Mouse (Mus musculus) left cerebral cortex, postnatal 25 days (tissue): ENCODE data around the gene Gm10563. TPM values are rescaled to one million over a fixed set of nuclear protein-coding genes. Genes with fewer than 3 reads are reported as not detected.

Experiments used
- DNase-seq, 2 experiments: peaks; one replicate each; pipeline ENCODE4 v3.0.0; 2022; ENCODE audit warnings: low spot score in 2 of 2, mixed read lengths in 1 of 2
- intact Hi-C: fragments of 180-260 bp; cut with DNase I; formaldehyde crosslinking; loops from one replicate; pipeline ENCODE4 v1.15.1; 2025
- total RNA-seq, 2 experiments: library from RNA; stranded (reverse); gene quantifications; 2 replicates each; pipeline ENCODE4 v1.2.3; 2021

Gene Gm10563
- total RNA-seq, 2 experiments from 2014 or later: not detected

DNA sequence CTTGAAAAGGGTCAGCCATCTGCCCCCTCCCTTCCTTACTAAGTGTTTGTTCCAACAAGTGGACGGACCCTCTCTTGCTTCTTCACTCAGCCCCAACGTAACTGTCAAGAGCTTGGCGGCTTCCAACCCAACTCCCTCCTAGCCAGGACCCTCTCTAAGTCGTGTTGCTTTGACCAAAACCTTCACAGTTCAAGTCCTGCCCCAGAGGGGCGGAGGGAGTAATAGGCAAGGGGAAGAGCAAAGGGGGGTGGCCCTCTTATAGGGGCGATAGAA, 8.9 kb upstream of the Gm10563 start:
- no peak for DNase-seq
- intact Hi-C loops: no loop called here

DNA sequence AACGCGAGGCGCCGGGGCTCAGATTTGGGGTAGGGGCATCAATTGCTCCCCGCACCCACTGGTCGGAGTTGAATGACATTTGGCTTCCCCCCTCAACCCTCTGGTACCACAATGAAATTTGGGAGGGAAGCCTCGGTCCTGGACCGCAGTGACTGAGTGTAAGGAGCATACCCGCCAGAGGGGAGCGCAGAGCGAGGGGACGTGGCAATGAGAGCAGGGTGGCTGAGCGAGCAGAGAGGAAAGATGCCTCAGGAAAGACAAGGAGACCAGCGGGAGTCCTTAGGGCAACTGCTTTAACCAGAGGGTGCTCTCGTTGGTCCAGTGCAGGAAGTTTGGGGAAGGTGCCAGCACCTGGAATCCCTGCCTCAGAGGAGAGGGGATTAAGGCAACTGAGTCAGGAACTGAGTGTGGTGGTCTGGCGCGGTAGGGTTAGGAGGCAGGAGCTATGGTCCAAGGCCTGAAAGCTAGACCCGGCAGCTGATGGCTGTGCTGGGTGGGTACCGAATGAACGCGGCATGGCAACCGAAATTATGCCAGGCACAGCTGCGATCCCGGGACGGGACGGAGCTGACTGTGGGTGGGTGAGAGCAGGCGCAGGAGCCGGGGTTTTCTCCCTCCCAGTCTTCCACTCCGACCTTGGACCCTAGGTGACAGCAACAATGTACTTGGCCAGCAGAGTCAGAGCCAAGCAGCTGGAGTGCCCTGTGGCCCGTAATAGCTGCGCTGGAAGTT, 8.4 kb upstream of the Gm10563 start:
- DNase-seq: no peak
- intact Hi-C loops: no loop called here

DNA sequence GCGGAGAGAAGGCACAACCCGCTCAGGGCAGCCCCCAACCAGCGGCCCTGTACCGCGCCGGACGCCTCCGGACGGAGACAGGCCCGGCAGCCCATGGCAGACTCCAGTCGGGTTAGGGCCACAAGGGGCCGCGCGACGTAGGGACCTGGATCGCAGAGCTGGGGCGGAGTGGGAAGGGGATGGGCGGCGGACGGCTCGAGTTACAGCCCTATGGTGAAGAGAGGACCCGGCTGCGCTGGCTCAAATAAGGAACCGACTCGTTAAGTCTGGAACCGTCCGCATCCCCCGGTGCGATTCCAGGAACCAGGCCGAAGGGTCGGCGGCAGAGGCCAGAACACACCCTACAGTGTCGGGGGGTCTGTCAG, 7.9 kb upstream of the Gm10563 start, which contains the start of gene Mmp23:
TSS of gene Mmp23 (minus strand) at position 299 of the 365 bp plus-strand sequence.
- DNase-seq: no peak
- intact Hi-C loops: no loop called here

DNA sequence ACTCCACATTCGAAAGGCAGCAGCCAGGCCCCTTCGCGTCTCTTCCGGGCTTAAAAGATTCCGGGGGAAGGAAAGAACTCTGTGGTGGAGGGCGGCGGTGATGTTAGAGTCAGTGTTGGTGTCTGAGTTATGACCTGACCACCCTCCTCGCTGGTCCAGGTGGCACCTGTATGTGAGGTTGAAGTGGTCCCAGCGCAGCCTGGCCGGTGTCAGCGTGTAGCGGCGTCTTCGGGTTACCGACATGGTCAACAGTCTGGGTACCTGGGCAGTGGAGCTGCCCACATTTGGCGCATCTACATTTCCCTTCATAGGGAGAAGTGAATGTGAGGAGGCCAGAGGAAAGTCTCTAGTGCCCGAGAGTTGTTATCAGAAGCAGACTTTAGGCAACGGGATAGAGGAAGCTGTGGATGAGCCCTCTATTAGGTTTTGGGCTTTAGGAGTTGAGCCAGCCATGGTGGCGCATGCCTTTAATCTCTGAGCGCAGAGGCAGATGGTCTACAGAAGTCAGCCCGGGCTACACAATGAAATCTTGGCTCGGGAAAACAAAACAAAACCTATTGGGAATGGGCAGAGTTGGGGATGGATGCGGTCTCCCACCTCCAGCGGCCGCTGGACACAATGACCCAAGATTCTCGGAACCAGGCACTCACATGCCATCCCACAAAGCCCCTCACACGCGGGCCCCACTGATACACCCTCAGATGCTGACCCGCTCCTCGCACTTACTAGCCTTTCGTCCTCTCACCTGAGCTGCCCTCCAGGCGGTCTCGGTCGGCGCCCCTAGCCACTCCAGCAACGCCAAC, 7.3 kb upstream of the Gm10563 start:
- intact Hi-C loops: no loop called here
- no peak for DNase-seq

DNA sequence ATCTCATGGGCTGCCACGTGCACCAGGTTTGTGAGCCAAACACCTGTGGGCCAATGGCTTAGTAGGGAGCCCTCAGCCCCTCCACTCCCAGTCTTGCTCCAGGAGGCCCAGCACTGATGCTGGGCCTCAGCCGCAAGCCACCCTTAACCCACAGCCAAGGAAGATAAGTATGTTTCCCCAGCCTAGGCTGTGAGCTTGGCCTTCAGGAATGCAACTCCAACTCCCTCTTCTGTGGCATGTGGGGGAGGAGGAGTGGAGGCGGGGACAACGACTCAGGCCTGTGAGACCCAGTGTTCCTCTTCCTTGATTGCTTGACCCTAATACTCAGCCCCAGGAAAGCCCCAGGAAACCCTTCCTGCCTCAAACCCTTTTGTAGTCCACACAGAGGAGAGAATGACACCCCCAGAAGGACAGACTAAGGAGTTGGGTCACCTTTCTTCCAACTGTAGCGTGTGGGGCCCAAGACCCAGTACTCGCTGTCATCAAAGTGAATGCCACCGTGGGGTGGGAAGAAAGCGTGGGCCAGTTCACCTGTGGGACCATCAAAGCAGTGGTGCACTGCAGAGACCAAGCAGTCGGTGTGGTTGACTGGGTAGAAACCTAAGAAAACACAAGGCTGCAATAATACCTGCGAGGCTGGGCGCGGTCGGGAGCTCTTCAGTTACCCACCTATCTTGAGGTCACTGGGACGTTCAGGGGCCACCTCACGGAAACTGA, 6.5 kb upstream of the Gm10563 start:
- intact Hi-C loops: no loop called here
- DNase-seq: no peak

DNA sequence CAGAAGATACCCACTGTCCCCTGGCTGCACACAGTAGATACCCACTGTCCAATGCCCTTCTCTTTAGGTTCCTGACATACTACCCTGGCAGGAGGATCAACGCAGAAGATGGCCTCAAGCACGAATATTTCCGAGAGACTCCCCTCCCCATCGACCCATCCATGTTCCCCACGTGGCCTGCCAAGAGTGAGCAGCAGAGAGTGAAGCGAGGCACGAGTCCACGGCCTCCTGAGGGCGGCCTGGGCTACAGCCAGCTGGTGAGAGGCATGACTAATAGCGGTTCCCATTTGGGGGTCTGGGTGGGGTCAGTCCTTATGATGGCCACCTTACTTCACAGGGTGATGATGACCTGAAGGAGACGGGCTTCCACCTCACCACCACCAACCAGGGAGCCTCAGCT, 4.1 kb upstream of the Gm10563 start:
- DNase-seq: no peak
- intact Hi-C loops: no loop called here

DNA sequence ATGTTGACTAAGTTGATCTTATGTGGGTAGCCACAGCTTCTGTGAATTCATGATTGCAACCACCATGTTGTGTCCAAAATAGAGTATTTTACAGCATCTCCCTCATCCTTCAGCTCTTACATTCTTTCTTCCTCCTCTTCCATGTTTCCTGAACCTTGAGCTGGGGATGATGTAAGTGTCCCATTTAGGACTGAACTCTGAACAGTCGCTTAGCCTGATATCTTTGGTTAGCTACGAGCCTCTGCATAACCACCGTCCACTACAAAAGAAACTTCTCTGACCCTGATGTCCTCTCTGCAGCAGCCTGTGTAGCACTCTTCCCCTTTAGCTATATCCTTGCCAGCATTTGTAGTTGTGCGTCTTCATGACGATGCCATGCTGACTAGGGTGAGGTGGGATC, 513 bp upstream of the Gm10563 start:
- no peak for DNase-seq
- intact Hi-C loops: no loop called here

DNA sequence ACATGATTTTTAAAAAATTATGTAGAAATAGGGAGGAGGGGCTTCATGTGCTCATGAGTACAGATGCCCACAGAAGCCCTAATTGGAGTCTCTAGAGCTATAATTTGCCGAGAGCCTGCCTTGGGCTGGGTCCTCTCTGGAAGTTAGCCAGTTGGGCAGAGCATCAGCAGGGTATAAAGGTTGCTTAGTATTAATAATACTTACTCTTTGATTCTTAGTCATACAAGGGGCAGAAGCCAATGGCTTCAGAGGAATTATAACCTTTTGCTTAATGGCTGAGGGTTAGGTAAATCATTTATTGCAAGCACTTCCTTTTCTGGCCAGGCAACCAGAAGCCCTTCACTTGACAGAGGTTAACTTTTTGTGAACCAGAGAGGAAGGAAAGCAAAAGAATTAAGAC, 1.7 kb downstream of the Gm10563 start:
- intact Hi-C loops: no loop called here
- no peak for DNase-seq

DNA sequence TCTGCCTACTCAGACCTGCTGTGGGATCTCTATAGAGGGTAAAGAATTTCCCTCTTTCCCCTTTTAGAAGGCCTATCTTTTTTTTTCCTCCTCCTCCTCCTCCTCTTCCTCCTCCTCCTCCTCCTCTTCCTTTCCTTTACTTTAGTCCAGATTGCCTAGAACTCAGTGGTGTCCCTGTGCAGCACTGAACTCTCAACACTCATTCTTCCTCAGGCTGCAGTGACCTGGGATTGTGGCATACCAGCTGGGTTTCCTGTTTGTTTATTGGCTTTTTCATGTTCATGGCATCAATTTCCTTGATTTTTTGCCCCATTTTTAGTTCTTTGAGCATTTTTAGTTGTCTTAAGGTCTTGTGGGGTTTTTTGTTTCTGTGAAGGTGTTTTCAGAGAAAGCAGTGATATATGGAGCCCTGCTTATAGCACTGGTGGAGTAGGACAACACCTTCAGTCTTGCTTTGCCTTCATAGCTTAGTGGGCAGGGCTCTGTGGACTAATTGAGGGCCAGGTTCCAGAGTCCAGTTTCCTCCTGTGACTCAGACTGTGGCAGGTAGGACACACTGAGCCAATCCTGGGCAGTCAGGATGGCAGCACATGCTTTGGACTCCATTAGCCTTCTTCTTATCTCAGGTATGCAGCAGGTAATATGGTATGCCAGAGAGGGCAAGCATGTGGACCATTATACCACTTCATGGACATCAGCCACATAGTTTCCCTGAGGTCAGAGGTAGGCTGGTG, 9.3 kb downstream of the Gm10563 start:
- no peak for DNase-seq
- intact Hi-C loops: no loop called here

DNA sequence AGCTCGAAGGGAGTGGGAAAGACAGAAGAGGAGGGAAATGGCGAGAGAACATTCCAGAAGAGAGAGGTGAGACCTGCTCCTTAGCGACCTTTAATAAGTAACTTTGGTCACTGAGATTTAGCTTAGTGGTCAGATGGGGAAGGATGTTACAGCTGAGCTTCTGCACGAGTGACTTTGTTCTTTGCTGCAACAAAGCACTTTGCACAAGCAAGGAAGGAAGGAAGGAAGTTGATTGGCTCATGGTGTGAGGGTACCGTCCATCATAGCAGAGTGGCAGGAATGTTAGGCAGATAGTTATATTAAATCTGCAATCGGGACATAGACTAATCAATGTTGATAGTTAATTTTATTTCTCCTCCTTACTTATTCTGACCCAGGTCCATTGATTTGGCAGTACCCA, 14.9 kb downstream of the Gm10563 start:
- intact Hi-C loops: no loop called here
- DNase-seq: no peak

DNA sequence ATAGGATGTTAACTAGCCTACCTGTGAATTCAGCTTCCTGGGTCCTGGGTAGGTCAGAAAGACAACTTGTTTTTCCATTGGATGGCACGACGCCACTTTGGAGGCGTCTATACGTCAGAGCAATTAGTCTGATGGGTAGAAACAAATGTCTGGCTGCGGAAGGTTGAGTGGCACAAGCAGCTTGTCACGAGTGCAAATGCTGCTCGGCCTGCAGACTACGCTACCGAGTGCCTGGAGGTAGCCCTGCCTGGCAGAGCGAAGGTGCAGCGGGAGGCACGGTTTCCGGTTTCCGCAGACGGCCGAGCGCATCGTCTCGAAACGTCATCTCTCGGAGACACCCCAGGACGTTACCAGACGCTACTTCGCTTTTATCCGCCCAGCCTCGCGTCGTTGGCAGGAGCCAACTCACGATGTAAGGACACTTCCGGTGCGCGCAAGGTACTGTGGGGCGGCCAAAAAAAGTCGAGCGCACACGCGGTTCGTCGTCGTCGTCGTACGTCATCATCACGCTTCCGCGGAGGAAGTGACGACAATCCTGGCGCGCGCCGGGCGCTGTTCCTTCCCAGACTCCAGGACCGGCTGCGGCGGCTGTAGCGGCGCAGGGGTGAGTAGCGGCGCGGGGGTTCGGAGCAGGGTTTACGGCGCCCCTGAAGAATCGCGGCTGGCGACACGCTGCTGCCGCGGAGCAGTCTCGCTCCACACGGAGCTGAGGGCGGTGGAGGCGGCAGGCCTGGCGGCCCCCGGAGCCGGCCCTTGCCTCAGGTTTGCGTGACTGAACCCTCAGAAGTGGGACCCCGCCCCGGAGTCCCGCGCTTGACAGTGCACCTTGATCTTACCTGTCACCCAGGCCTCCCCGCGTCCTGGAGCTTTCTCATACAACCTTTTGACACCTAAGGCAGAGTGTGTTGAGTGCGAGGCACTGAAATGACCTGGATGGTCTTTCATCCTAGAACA, 20.6 kb downstream of the Gm10563 start, which contains the start of gene Cdk11b:
TSS of gene Cdk11b (plus strand) at position 517 of the 954 bp plus-strand sequence.
- peak; percentile 97 to 99 for DNase-seq
- intact Hi-C loops: loop anchor here (1.0 to 2.0 kb wide), 2 partner anchors 70 to 81 kb away; partner anchors contain the start of gene Fndc10

DNA sequence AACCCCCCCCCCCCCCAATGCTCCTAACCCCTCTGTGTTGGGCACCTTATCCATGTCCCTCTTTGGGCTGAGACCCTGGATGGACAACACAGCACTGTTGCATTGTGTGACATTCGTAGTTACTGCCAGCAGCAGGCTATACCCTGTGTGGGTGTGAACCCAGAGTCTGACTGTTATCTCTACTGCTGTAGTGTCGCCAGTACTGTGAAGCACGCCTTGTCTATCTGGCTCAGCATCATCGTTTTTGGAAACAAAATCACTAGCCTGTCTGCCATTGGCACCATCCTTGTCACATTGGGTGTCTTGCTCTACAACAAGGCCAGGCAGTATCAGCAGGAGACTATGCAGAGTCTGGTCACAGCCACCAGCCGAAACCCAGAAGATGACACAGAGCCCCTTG, 26.9 kb downstream of the Gm10563 start:
- DNase-seq: no peak
- intact Hi-C loops: no loop called here

DNA sequence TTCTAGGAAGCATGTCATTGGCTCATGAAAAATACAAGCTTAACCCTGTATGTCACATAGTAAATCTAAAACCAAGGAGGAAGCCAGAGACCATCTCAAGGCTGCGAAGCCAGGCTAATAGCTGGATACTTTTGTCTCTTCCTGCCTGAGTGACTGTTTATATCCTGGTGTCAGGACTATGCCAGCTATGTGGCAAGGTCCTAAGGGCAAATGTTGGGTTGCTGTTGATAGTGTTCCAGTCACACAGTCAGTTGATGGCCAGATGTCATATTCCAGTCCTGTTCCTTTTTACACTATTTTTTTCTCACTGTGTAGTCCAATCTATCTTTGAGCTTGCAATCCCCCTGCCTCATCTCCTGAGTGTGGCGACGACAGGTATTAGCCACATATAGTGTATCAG, 31.9 kb downstream of the Gm10563 start:
- intact Hi-C loops: no loop called here
- no peak for DNase-seq

DNA sequence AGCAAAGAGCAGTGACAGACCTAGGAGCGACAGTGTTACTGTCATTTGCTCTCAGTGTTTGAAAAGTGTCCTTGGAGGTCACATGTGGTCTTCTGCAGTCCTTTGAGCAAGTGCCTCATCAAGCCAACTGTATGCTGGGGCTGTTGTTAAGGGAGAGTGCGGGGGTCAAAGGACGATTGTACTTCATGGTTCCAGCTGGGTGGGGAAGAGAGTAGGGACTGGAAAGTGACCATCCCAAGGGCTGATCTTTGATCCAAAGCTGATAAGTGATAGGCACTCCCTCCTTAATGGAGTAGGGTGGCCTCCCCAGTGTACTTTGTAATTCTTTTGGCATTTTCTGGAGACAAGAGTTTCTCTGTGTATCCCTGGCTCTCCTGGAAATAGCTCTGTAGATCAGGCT, 33.3 kb downstream of the Gm10563 start:
- intact Hi-C loops: no loop called here

DNA sequence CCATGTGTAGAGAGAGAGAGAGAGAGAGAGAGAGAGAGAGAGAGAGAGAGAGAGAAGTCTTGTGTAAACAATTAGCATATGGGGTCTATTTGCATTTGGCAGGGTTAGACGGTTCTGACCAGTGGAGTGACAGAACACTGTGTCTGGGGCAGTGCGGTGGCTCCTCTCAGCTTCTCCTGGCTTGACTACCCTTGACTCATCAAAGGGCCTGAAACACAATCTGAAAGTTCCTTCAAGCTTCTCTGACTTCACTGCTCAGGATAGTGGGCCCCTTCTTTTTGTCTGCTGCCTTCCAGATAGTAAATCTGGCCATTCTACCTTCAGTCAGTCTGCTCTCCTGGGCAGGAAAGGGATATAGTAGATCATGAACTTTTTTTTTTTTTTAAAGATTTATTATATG, 38.4 kb downstream of the Gm10563 start:
- intact Hi-C loops: no loop called here

More for the DNA sequence above, 33.3 kb downstream of the Gm10563 start:
- DNase-seq: no peak

DNA sequence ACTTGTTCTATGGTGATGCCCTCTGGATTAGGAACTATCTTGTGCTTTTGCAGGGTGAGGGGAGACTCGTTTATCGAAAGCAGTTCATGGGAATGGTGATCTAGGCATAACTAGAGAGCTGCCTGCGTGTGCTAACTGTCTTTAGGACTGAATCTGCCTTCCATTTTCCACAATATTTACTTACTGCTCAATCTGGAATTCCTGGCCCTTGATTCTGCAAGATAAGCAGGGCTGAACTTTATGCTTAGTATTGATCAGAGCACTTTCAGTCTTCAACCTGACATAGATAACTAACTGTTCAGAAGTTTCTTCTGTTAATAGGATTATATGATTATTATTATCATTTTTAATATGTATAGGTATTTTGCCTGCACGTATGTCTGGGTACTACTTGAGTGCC, 40.1 kb downstream of the Gm10563 start:
- intact Hi-C loops: no loop called here
- no peak for DNase-seq

More for the DNA sequence above, 38.4 kb downstream of the Gm10563 start:
- DNase-seq: no peak

DNA sequence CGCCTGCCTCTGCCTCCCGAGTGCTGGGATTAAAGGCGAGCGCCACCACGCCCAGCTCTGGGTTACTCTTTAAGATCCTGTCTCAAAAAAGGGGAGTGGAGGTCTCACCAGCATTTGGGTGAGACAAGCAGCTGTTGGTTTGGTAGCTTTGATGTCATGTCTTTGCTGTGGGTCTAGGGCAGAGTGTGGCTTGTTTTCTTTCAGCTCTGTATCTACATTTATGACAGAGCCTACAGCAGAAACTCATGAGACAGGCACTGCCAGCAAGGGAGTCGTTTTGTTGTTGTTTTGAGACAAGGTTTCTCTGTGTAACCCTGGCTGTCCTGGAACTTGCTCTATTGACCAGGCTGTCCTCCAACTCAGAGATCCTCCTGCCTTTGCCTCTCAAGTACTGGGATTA, 41.4 kb downstream of the Gm10563 start:
- intact Hi-C loops: no loop called here
- no peak for DNase-seq

DNA sequence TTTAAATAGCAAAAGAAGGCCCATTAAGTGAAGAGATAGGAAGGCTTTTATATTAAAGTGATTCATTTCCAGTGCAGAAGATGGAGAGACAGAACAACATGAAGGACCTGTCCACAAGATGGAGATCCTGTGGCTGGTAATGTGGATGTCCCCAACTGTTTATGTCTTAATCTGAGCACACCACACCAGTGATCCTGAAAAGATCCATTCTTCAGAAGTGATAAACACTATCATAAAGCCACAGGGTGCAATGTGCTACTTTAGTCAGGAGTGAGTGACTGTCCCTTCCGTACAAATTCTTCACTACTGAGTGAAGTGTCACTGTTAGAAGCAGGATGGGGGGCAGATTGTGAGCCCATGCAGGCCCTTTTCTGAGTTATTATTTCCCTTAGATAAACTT, 42.5 kb downstream of the Gm10563 start:
- intact Hi-C loops: no loop called here
- no peak for DNase-seq

DNA sequence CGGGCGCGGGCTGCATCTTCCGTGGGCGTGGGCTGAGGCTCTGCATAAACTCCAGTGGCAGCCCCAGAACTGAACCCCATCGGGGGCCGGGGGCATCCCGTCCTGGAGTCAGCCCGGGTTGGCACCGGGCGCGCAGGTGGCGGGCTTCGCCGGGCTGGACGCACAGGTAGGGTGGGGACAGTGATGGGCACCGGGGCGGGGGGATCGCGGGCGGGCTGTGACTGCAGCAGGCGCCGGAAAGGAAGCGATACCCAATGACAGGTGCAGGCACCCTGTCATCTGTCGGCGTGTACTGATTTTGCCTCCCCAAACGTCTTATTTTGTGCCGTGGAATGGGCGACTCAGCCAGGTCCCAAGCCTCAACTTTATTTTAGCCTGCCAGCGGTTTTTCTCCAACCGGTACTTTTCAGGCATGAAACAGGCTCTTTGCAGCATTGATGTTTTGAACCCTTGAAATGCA, 43.2 kb downstream of the Gm10563 start:
- intact Hi-C loops: no loop called here
- no peak for DNase-seq
